Mouse (Mus musculus) lung, embryonic 14.5 days (tissue): ENCODE data around the gene Cog5. TPM values are rescaled to one million over a fixed set of nuclear protein-coding genes. Genes with fewer than 3 reads are reported as not detected.

Experiments
- ATAC-seq: fragments of 200-750 bp; cut with Nextera tagmentation; 2 replicates; pipeline ENCODE4 v1.8.0; 2017; ENCODE audit warnings: mild to moderate bottlenecking, moderate TSS enrichment, moderate library complexity; ENCODE audit not compliant: insufficient read depth
- DNase-seq: peaks from one replicate; pipeline ENCODE4 v3.0.0-alpha.2; 2015
- H3K27ac ChIP-seq: fragments of 300-500 bp; sonication (generic); 2 replicates; pipeline ENCODE4 v1.5.1; 2014; ENCODE audit warnings: low read depth, mild to moderate bottlenecking, moderate library complexity
- H3K27me3 ChIP-seq: fragments of 300-500 bp; sonication (generic); 2 replicates; pipeline ENCODE4 v1.6.1; 2014; ENCODE audit warnings: low read length, control low read depth; ENCODE audit not compliant: insufficient read depth
- H3K36me3 ChIP-seq: fragments of 300-500 bp; sonication (generic); 2 replicates; pipeline ENCODE4 v1.6.1; 2014; ENCODE audit warnings: control low read depth; ENCODE audit not compliant: insufficient read depth
- H3K4me1 ChIP-seq: fragments of 300-500 bp; sonication (generic); 2 replicates; pipeline ENCODE4 v1.6.1; 2014; ENCODE audit warnings: antibody characterized with exemption, control low read depth; ENCODE audit not compliant: insufficient read depth
- H3K4me2 ChIP-seq: fragments of 300-500 bp; sonication (generic); 2 replicates; pipeline ENCODE4 v1.6.1; 2014; ENCODE audit warnings: mild to moderate bottlenecking
- H3K4me3 ChIP-seq: fragments of 300-500 bp; sonication (generic); 2 replicates; pipeline ENCODE4 v1.5.1; 2014; ENCODE audit warnings: low read depth, low read length
- H3K9ac ChIP-seq: fragments of 300-500 bp; sonication (generic); 2 replicates; pipeline ENCODE4 v1.6.1; 2014
- H3K9me3 ChIP-seq: fragments of 300-500 bp; sonication (generic); 2 replicates; pipeline ENCODE4 v1.6.1; 2016; ENCODE audit warnings: low read depth, low read length, control low read depth
- CTCF ChIP-seq: IDR thresholded peaks from 2 replicates; pipeline ENCODE4 v1.5.1; 2016; ENCODE audit warnings: antibody characterized with exemption, low read depth
- WGBS: fragments of 180-500 bp; shearing (Covaris S2); extraction: QIAGEN DNeasy Blood & Tissue Kit; methylation state at CpG from one replicate; pipeline ENCODE4 v1.1.7; 2014; 5-methylcytosine and 5-hydroxymethylcytosine counted together
- polyA plus RNA-seq: library from polyadenylated mRNA; unstranded; fragments of >200 nt; fragmentation: Nextera tagmentation; extraction: Ambion mirVana; gene quantifications from 2 replicates; pipeline ENCODE4 v1.2.1, GENCODE M21; 2014

Cog5 gene
- polyA plus RNA-seq, 1 experiment from 2014 or later = 34.0 TPM

- Histone ChIP-seq H3K4me1 (no peaks in the 10 kb centered on the region), H3K27me3 (no peaks in the 10 kb centered on the region), H3K4me3 (no peak overlapping the region), H3K4me2 (no peak overlapping the region), H3K27ac (no peak overlapping the region), H3K9me3 (no peaks in the 10 kb centered on the region), H3K9ac (no peak overlapping the region), H3K36me3 (no peaks in the 10 kb centered on the region)
- ATAC-seq (no peak), DNase-seq (no peak)
- TF ChIP-seq CTCF = no peak
- 73% methylated on average over 16 of the region's 16 CpGs for WGBS
These were observed 208.2 kb downstream of the Cog5 start for GRCm38 (mm10) chr12:31862668-31863538.

GRCm38 (mm10) chr12:31876775-31877174 lies 222.1 kb downstream of the Cog5 start:
- ATAC-seq (no peak), DNase-seq (no peak)
- H3K9ac ChIP-seq = no peak overlapping the region
- H3K27ac ChIP-seq = no peak overlapping the region
- 84% methylated on average over 4 of the region's 4 CpGs for WGBS
- no peaks in the 10 kb centered on the region for H3K9me3 ChIP-seq
- no peaks in the 10 kb centered on the region for H3K27me3 ChIP-seq
- H3K36me3 ChIP-seq = no peaks in the 10 kb centered on the region
- H3K4me3 ChIP-seq = no peak overlapping the region
- H3K4me2 ChIP-seq = no peak overlapping the region
- H3K4me1 ChIP-seq = no peaks in the 10 kb centered on the region
- TF ChIP-seq CTCF = no peak

GRCm38 (mm10) chr12:31882736-31883135 lies 228.1 kb downstream of the Cog5 start:
- no peak for TF ChIP-seq CTCF
- ATAC-seq (no peak), DNase-seq (no peak)
- Histone ChIP-seq H3K9ac (no peak overlapping the region), H3K27me3 (no peaks in the 10 kb centered on the region), H3K36me3 (no peaks in the 10 kb centered on the region), H3K27ac (no peak overlapping the region), H3K9me3 (no peaks in the 10 kb centered on the region), H3K4me1 (no peaks in the 10 kb centered on the region), H3K4me2 (no peak overlapping the region), H3K4me3 (no peak overlapping the region)
- WGBS = 55% methylated on average over 1 of the region's 1 CpGs

- TF ChIP-seq CTCF = no peak
- H3K9me3 ChIP-seq = no peaks in the 10 kb centered on the region
- DNase-seq = no peak
- no peak for ATAC-seq
- H3K9ac ChIP-seq = no peak overlapping the region
- no peaks in the 10 kb centered on the region for H3K4me1 ChIP-seq
- H3K4me3 ChIP-seq = no peak overlapping the region
- no peaks in the 10 kb centered on the region for H3K27me3 ChIP-seq
- 83% methylated on average over 4 of the region's 4 CpGs for WGBS
- no peak overlapping the region for H3K27ac ChIP-seq
- H3K36me3 ChIP-seq = no peaks in the 10 kb centered on the region
- no peak overlapping the region for H3K4me2 ChIP-seq
These were observed 229.7 kb downstream of the Cog5 start for GRCm38 (mm10) chr12:31884365-31884764.

- no peak overlapping the region for H3K4me2 ChIP-seq
- no peaks in the 10 kb centered on the region for H3K27me3 ChIP-seq
- TF ChIP-seq CTCF = no peak
- no peaks in the 10 kb centered on the region for H3K4me1 ChIP-seq
- ATAC-seq (no peak), DNase-seq (no peak)
- 77% methylated on average over 4 of the region's 4 CpGs for WGBS
- H3K9me3 ChIP-seq = no peaks in the 10 kb centered on the region
- H3K4me3 ChIP-seq = no peak overlapping the region
- H3K9ac ChIP-seq = no peak overlapping the region
- H3K27ac ChIP-seq = no peak overlapping the region
- H3K36me3 ChIP-seq = 0 out of 2 replicates have a peak, but pooled peaks cover 3% of the 10 kb centered on the region
These were observed 230.4 kb downstream of the Cog5 start for GRCm38 (mm10) chr12:31885084-31885483.

GRCm38 (mm10) chr12:31885844-31886606 lies 231.4 kb downstream of the Cog5 start:
- TF ChIP-seq CTCF = no peak
- no peak for ATAC-seq
- no peak overlapping the region for H3K27ac ChIP-seq
- H3K4me1 ChIP-seq = no peaks in the 10 kb centered on the region
- WGBS = 91% methylated on average over 11 of the region's 11 CpGs
- no peak overlapping the region for H3K4me3 ChIP-seq
- H3K9me3 ChIP-seq = no peaks in the 10 kb centered on the region
- no peak overlapping the region for H3K4me2 ChIP-seq
- H3K27me3 ChIP-seq = no peaks in the 10 kb centered on the region
- H3K9ac ChIP-seq = no peak overlapping the region
- no peak for DNase-seq
- 0 out of 2 replicates have a peak, but pooled peaks cover 3% of the 10 kb centered on the region for H3K36me3 ChIP-seq

GRCm38 (mm10) chr12:31890685-31891084 lies 236.0 kb downstream of the Cog5 start:
- H3K4me2 ChIP-seq = no peak overlapping the region
- no peak overlapping the region for H3K9ac ChIP-seq
- ATAC-seq (no peak), DNase-seq (no peak)
- H3K4me3 ChIP-seq = no peak overlapping the region
- no peaks in the 10 kb centered on the region for H3K27me3 ChIP-seq
- no peak for TF ChIP-seq CTCF
- H3K4me1 ChIP-seq = 0 out of 2 replicates have a peak, but pooled peaks cover under 1% of the 10 kb centered on the region
- H3K36me3 ChIP-seq = peaks cover 6% of the 10 kb centered on the region; the same call in 1 of the 2 replicates
- WGBS = 68% methylated on average over 6 of the region's 6 CpGs
- no peaks in the 10 kb centered on the region for H3K9me3 ChIP-seq
- H3K27ac ChIP-seq = no peak overlapping the region
